Comparison of ENCODE assay signal across 10 mouse cellular contexts in the genomic region with DNA sequence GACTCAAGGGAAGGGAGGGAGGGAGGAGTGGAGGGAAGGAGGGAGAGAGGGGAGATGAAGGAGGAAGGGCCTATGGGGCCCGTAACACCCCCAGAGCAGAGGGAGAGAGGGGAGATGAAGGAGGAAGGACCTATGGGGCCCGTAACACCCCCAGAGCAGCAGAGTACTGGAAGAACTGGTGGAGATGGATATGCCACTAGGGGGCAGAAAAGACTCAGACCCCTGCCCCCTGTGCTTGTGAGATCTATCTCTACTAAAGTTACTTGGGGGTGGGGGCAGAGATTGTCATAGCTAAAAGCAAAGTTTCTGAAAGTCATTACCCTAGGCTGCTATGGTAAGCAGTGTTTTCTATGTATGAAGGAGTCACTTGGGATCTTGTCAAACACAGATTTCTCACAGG.
DNase-seq lines count a peak whose midpoint lies in the region; ATAC-seq and TF ChIP-seq lines count a peak whose summit lies in the region.
"Had no signal": no experiment of that assay in that cellular context is flagged by ENCODE, and none has a peak within 500 bp of the region (broad histone marks: within the 10 kb centered on the region; RNA-seq: fewer than 3 reads in every experiment).

No protein-coding gene starts in this region.

- H3K27me3 ChIP-seq in heart, embryonic 10.5 days (ENCODE audit: insufficient read depth, poor library complexity, severe bottlenecking), result no peaks in the 10 kb centered on the region
- no peaks in the 10 kb centered on the region for H3K27me3 ChIP-seq in liver, postnatal 0 days (ENCODE audit: insufficient read depth, low read length)
- peaks cover 11% of the 10 kb centered on the region; the same call in 1 of the 2 replicates for H3K27me3 ChIP-seq in liver, embryonic 12.5 days (replicated peaks)
- H3K27me3 ChIP-seq: embryonic facial prominence, embryonic 15.5 days; heart, embryonic 13.5 days had no signal

- peak; percentile 88 for DNase-seq in heart, adult 11 months
- DNase-seq in heart, embryonic 10.5 days (ENCODE audit: low spot score), result no peak
- no peak for DNase-seq in liver, postnatal 0 days
- no peak for DNase-seq in brain, embryonic 14.5 days (ENCODE audit: low read depth)
- no peak for DNase-seq in cerebellum, adult 18-20 months

- peaks cover 12% of the 10 kb centered on the region for H3K4me1 ChIP-seq in heart, embryonic 10.5 days
- H3K4me1 ChIP-seq in liver, postnatal 0 days (ENCODE audit: insufficient read depth), result no peaks in the 10 kb centered on the region
- no peaks in the 10 kb centered on the region for H3K4me1 ChIP-seq in liver, embryonic 12.5 days

- no peaks in the 10 kb centered on the region for H3K9me3 ChIP-seq in heart, embryonic 10.5 days
- H3K9me3 ChIP-seq in liver, postnatal 0 days (ENCODE audit: low read length), result no peaks in the 10 kb centered on the region
- H3K9me3 ChIP-seq in liver, embryonic 12.5 days (replicated peaks), result no peaks in the 10 kb centered on the region
- H3K9me3 ChIP-seq: embryonic facial prominence, embryonic 15.5 days; heart, embryonic 13.5 days had no signal

- H3K27ac ChIP-seq in heart, embryonic 10.5 days, result no peak overlapping the region
- H3K27ac ChIP-seq in liver, postnatal 0 days (ENCODE audit: low read depth), result no peak overlapping the region
- H3K27ac ChIP-seq in liver, embryonic 12.5 days, result no peak overlapping the region
- H3K27ac ChIP-seq: embryonic facial prominence, embryonic 15.5 days; heart, embryonic 13.5 days had no signal

- TF ChIP-seq CTCF in liver, postnatal 0 days (IDR thresholded peaks at IDR 0.05; ENCODE audit: low read depth), result peak; percentile 53
- peak; percentile 45; the same call in 1 of the 2 replicates for TF ChIP-seq CTCF in brain, embryonic 14.5 days (IDR thresholded peaks at IDR 0.05; ENCODE audit: borderline replicate concordance, extremely low read depth, insufficient read depth, insufficient read length)

- no peak for ATAC-seq in liver, postnatal 0 days
- no peak for ATAC-seq in liver, embryonic 12.5 days
- ATAC-seq in megakaryocyte progenitor cell, adult 5-6 weeks (replicated peaks; ENCODE audit: poor library complexity), result peak; percentile 65
- ATAC-seq in cerebellum, adult (ENCODE audit: insufficient number of reproducible peaks, low FRiP score, low TSS enrichment), result no peak

- no peak overlapping the region for H3K4me3 ChIP-seq in heart, embryonic 10.5 days
- H3K4me3 ChIP-seq in liver, postnatal 0 days (ENCODE audit: low read depth, low read length), result no peak overlapping the region
- no peak overlapping the region for H3K4me3 ChIP-seq in liver, embryonic 12.5 days
- H3K4me3 ChIP-seq: embryonic facial prominence, embryonic 15.5 days; heart, embryonic 13.5 days had no signal

- H3K4me2 ChIP-seq in liver, postnatal 0 days (ENCODE audit: low read depth, low read length), result no peak overlapping the region
- H3K4me2 ChIP-seq in liver, embryonic 12.5 days, result no peak overlapping the region
- H3K4me2 ChIP-seq: embryonic facial prominence, embryonic 15.5 days; heart, embryonic 13.5 days had no signal

- WGBS in heart, embryonic 10.5 days, result 64% methylated on average over 2 of the region's 2 CpGs
- WGBS in liver, postnatal 0 days (ENCODE audit: insufficient replicate concordance), result 24% methylated on average over 2 of the region's 2 CpGs
- WGBS in liver, embryonic 12.5 days (ENCODE audit: insufficient replicate concordance), result 19% methylated on average over 2 of the region's 2 CpGs

- H3K36me3 ChIP-seq in heart, embryonic 10.5 days, result no peaks in the 10 kb centered on the region
- no peaks in the 10 kb centered on the region for H3K36me3 ChIP-seq in liver, postnatal 0 days (replicated peaks; ENCODE audit: insufficient read depth, low read length)
- no peaks in the 10 kb centered on the region for H3K36me3 ChIP-seq in liver, embryonic 12.5 days
- H3K36me3 ChIP-seq: embryonic facial prominence, embryonic 15.5 days; heart, embryonic 13.5 days had no signal

- H3K9ac ChIP-seq in liver, postnatal 0 days (replicated peaks), result no peak overlapping the region
- H3K9ac ChIP-seq in liver, embryonic 12.5 days, result no peak overlapping the region
- H3K9ac ChIP-seq: embryonic facial prominence, embryonic 15.5 days; heart, embryonic 13.5 days had no signal

- no peak for TF ChIP-seq EP300 in liver, postnatal 0 days (IDR thresholded peaks at IDR 0.05; ENCODE audit: low read depth)

- TF ChIP-seq POLR2A in brain, embryonic 14.5 days (IDR thresholded peaks at IDR 0.05; ENCODE audit: borderline replicate concordance, extremely low read depth, insufficient read depth, insufficient read length, poor library complexity, severe bottlenecking), result no peak
